In genomic region chr14:45404813-45405212, GRCm38 (mm10) we compare ENCODE assay signal across 8 mouse cellular contexts. TPM values are rescaled to one million over a fixed set of nuclear protein-coding genes. Genes with fewer than 3 reads are reported as not detected.
DNase-seq lines count a peak whose midpoint lies in the region; ATAC-seq and TF ChIP-seq lines count a peak whose summit lies in the region.
"Not testable (repeated sequence)": the region's sequence is repeated elsewhere in the genome, so short reads cannot be mapped to it uniquely, and the experiment has no call there.

Gnpnat1 (minus strand) TSS chr14:45404913.

- H3K27ac ChIP-seq in ES-Bruce4 (ENCODE audit: insufficient read depth, low read length); brown adipose tissue, adult 24 weeks (replicated peaks; ENCODE audit: low read depth, low read length); forebrain, embryonic 16.5 days (ENCODE audit: low read length); kidney, adult 2 months (ENCODE audit: insufficient read depth, low read depth, low read length); lung, embryonic 14.5 days (ENCODE audit: low read depth): not testable (repeated sequence)

- H3K79me2 ChIP-seq in myocyte (ENCODE audit: control insufficient read depth, insufficient read depth): not testable (repeated sequence)

- H3K36me3 ChIP-seq in ES-Bruce4 (ENCODE audit: control insufficient read depth, insufficient read depth, low read length, poor library complexity, severe bottlenecking); forebrain, embryonic 16.5 days (ENCODE audit: control insufficient read depth, insufficient read depth); kidney, adult 2 months (ENCODE audit: control insufficient read depth, insufficient read depth, low read length); lung, embryonic 14.5 days (ENCODE audit: insufficient read depth); myocyte (ENCODE audit: control insufficient read depth, insufficient read depth): not testable (repeated sequence)

- intact Hi-C loops in heart, postnatal 14 days (cut with DNase I); left cerebral cortex, postnatal 14 days (cut with DNase I): not testable (repeated sequence)

- not testable (repeated sequence) for TF ChIP-seq EP300 in ES-Bruce4 (IDR thresholded peaks at IDR 0.05; ENCODE audit: insufficient read depth, low read depth, low read length)

- TF ChIP-seq POLR2A in ES-Bruce4 (IDR thresholded peaks at IDR 0.05; ENCODE audit: insufficient read depth, low read length); kidney, adult 2 months (IDR thresholded peaks at IDR 0.05; ENCODE audit: low read depth, low read length); myocyte (IDR thresholded peaks at IDR 0.05; ENCODE audit: insufficient read length, low read depth): not testable (repeated sequence)

- not testable (repeated sequence) for H3K4me3 ChIP-seq in ES-Bruce4 (ENCODE audit: low read depth, low read length); brown adipose tissue, adult 24 weeks (ENCODE audit: insufficient read depth, low read depth, low read length); forebrain, embryonic 16.5 days (replicated peaks; ENCODE audit: low read length); kidney, adult 2 months (ENCODE audit: insufficient read depth, low read depth, low read length); lung, embryonic 14.5 days (ENCODE audit: low read depth, low read length); myocyte

- not testable (repeated sequence) for H3K4me1 ChIP-seq in ES-Bruce4 (ENCODE audit: control insufficient read depth, insufficient read depth, low read length); brown adipose tissue, adult 24 weeks (ENCODE audit: control insufficient read depth, insufficient read depth, insufficient read length, low read length); forebrain, embryonic 16.5 days (replicated peaks; ENCODE audit: control insufficient read depth, insufficient read depth, low read length); kidney, adult 2 months (ENCODE audit: control insufficient read depth, insufficient read depth, low read length); lung, embryonic 14.5 days (ENCODE audit: insufficient read depth)

- WGBS in forebrain, embryonic 16.5 days: 91% methylated on average over 2 of the region's 3 CpGs
- WGBS in kidney, adult 2 months: 84% methylated on average over 2 of the region's 3 CpGs
- WGBS in lung, embryonic 14.5 days: 84% methylated on average over 1 of the region's 3 CpGs

- not testable (repeated sequence) for H3ac ChIP-seq in myocyte (ENCODE audit: control insufficient read depth, insufficient read length)

- H3K4me2 ChIP-seq in forebrain, embryonic 16.5 days (ENCODE audit: low read length); lung, embryonic 14.5 days; myocyte (ENCODE audit: low read depth): not testable (repeated sequence)

- H3K9ac ChIP-seq in ES-Bruce4 (ENCODE audit: low read depth, poor library complexity, severe bottlenecking); forebrain, embryonic 16.5 days (replicated peaks; ENCODE audit: low read depth, low read length); lung, embryonic 14.5 days: not testable (repeated sequence)

- not testable (repeated sequence) for H3K9me3 ChIP-seq in ES-Bruce4 (replicated peaks; ENCODE audit: control insufficient read depth, insufficient read depth, low read length, poor library complexity, severe bottlenecking); forebrain, embryonic 16.5 days (ENCODE audit: control insufficient read depth, low read length); lung, embryonic 14.5 days (ENCODE audit: low read depth, low read length)

- not testable (repeated sequence) for TF ChIP-seq CTCF in ES-Bruce4 (IDR thresholded peaks at IDR 0.05; ENCODE audit: low read depth, low read length); kidney, adult 2 months (conservative IDR thresholded peaks at IDR 0.05; ENCODE audit: insufficient read depth, insufficient read length, low read depth, low read length); lung, embryonic 14.5 days (IDR thresholded peaks at IDR 0.05; ENCODE audit: low read depth)

- not testable (repeated sequence) for DNase-seq in heart, postnatal 14 days; kidney, adult 2 months; left cerebral cortex, postnatal 14 days (ENCODE audit: low spot score in 2 of 2); lung, embryonic 14.5 days

- not testable (repeated sequence) for H3K27me3 ChIP-seq in ES-Bruce4 (ENCODE audit: control insufficient read depth, insufficient read depth, low read length, poor library complexity, severe bottlenecking); forebrain, embryonic 16.5 days (replicated peaks; ENCODE audit: control insufficient read depth, insufficient read depth, low read length); kidney, adult 2 months (replicated peaks; ENCODE audit: control insufficient read depth, insufficient read depth, low read length); lung, embryonic 14.5 days (ENCODE audit: insufficient read depth, low read length); myocyte (ENCODE audit: control insufficient read depth, insufficient read depth, insufficient read length)

- ATAC-seq in forebrain, embryonic 16.5 days; lung, embryonic 14.5 days (ENCODE audit: insufficient read depth): not testable (repeated sequence)

RNA-seq across cellular contexts. Expression of gene Gnpnat1, which starts in this region (rescaled TPM):
- polyA plus RNA-seq in ES-Bruce4 (2011; ENCODE audit: insufficient read depth, insufficient read length, low read depth, missing spikeins) (96.6 and 98.5 TPM in 2 replicates), myocyte (2012; fragmentation: generic; extraction: Trizol) (33.9 TPM)
- 31.2 and 39.1 TPM in 2 replicates for polyA plus RNA-seq in brown adipose tissue, adult 24 weeks (2012; ENCODE audit: insufficient read depth, insufficient read length, missing spikeins)
- 24.8 and 27.2 TPM in 2 replicates for polyA plus RNA-seq in forebrain, embryonic 16.5 days (2015; fragmentation: Nextera tagmentation; extraction: Ambion mirVana)
- 10 to 100 TPM; 10.2 to 11.9 TPM for total RNA-seq in heart, postnatal 14 days (2021)
- polyA plus RNA-seq in kidney, adult 2 months (2012; rRNA removed): 8.0 and 10.1 TPM in 2 replicates
- 10 to 100 TPM; 12.3 to 12.7 TPM for total RNA-seq in left cerebral cortex, postnatal 14 days (2021)
- polyA plus RNA-seq in lung, embryonic 14.5 days (2014; fragmentation: Nextera tagmentation; extraction: Ambion mirVana): 54.9 and 57.3 TPM in 2 replicates
